Mouse (Mus musculus): Measurements from ENCODE around the gene Rptor.

Rptor gene

DNA sequence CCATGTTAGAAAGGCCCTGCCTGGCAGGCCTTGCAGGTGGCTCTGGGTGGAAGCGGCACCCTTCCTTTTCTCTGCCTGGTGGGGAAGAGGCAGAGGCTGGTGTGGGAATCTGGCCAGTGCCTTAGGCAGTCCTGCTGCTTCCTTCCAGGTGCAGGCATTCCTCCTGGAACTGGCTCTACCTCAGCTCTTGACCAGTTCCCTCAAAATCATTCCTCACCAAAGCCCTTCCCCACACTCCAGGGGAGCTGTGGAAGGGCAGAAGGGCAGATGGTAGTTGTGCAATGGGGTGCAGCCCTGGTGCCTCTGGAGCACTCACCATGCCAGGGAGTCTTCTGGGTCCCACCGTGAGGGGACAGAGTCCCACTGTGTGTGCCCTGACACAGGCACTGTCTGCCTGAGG, 333.8 kb downstream of the Rptor start:
- no peak for DNase-seq (ENCODE audit: low read depth)

GRCm38 (mm10) chr11:119937216-119937615, 334.5 kb downstream of the Rptor start:
- no peak for DNase-seq (ENCODE audit: low read depth)

DNA sequence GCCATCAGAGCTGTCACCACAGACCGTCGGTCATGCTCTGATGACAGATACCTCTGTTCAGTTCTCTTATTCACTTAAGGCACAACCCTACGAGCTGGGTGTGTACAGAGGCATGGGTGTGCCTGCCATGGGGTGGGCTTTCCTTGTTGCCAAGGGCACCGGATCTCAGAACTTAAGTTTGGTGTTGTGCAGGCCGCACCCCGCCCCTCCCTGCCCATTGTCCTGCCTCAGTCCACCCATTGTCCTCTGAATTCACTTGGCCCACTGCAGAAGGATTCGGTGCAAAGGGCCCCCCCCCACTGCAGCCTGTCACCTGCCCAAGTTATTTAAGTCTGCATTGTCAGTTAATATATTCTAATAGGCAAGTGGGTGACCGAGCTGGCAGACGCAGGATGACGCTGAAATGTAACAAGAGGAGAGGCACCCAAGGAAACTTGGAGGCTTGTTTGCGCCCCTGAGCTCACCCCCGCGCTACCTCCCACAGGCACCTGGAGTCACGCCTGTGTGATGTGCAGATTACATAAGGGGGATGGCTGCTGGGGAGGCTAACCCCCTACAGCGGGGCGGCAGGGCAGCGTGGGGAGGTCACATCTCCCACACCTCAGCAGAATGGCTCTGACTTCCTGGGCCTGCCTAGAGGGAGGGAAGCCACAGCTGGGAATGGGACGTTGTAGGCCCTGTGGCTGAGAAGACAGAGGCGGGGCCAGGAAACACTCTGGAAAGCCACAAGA, 335.2 kb downstream of the Rptor start:
- no peak for DNase-seq (ENCODE audit: low read depth)

DNA sequence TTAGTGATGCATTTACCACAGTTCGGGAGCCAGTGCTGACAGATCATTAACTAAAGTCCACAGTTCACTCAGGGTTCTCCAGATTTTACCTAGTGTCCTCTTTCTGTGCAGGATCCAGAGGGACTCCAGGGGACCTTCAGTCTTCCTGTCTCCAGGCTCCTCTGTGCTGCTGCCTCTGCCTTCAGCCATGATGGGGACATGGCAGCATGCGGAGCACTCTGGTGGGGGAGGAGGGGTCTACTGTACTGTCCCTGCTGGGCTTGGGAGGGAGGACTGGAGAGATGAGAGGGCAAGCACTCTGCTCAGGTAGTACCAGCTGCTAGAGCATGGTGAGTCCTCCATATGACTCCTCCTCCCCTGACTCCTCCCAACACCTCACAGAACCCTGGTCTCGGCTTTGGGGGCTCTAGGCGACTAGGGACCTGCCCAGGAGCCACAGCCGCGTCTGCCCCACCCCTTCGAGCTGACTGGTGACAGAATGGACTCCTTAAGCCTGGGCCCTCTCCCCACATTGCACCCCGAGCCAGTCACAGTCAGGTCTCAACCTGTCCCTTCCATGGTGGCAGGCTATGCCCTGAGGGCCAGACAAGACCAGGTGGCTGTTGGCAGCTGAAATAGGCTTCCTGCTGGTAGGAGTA, 336.5 kb downstream of the Rptor start:
- no peak for DNase-seq (ENCODE audit: low read depth)

DNA sequence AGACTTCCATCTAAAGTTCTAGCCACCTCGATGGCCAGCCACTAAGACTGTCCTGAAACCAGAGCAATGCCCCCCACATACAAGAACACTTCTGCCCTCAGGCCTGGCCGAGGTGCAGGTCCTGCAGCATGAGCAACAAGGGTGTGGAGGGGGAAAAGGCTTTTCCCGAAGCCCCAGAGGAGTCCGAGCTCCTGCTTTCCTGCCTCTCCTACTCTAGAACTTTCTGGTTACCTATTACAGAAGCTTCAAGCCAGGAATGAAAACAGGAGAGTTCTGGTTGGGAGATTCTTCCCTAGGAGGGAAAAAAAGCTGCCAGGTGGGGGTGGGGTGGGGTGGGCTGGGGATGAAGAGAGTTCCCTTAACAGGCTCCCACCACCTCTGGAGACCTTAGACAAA, 337.0 kb downstream of the Rptor start:
- no peak for DNase-seq (ENCODE audit: low read depth)

DNA sequence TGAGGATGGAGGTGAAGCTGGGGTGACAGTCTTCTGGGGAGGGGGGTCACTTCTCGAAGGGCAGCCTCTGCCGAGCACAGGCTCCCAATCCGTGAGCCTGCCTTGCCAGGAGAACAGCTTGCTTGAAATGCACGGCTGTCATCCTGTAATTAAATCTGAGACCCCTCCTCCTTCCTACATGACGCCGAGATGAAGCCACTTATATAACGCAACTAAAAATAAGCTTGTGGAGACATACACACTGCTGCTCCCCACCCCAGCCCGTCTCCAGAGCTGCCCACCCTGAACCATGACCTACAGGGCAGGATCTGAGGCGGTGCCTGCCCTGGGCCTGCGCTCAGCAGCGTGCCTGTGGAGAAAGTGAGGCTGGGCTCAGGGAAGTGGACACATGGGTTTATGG, 337.4 kb downstream of the Rptor start:
- no peak for DNase-seq (ENCODE audit: low read depth)

- DNase-seq (ENCODE audit: low read depth): no peak
These were observed 339.1 kb downstream of the Rptor start for GRCm38 (mm10) chr11:119941794-119942193.

DNA sequence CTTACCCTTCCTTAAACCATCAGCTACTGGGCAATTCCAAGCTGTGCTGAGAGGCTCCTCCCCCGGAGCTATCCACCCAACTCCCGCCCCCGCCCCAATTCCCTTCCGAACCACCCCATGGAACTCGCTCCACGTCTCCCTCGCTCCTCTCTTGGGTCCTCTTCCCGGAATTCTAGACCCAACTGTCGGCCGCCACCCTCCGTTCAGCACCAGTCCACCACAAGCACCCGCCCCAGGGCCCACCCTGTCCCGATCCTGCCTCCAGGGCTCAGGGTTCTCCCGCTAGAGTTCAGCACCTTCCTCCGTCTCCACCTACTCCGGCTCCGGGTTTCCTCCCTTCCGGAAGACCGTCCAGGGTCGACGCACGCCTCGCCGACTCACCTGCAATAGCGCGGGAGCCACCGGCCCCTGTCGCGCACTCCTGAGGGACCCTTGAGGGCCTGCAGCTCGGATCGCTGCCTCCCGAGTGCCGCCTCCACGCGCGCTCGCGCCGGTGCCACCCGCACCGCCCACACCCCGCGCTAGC, 339.6 kb downstream of the Rptor start:
- DNase-seq (ENCODE audit: low read depth): no peak

- DNase-seq (ENCODE audit: low read depth): peak; percentile 71
These were observed 340.2 kb downstream of the Rptor start, which contains the start of gene Baiap2 for GRCm38 (mm10) chr11:119942727-119943427. Gene Baiap2, plus strand, starts transcription at chr11:119942763.

- no peak for DNase-seq (ENCODE audit: low read depth)
These were observed 340.8 kb downstream of the Rptor start for GRCm38 (mm10) chr11:119943428-119943988.

DNA sequence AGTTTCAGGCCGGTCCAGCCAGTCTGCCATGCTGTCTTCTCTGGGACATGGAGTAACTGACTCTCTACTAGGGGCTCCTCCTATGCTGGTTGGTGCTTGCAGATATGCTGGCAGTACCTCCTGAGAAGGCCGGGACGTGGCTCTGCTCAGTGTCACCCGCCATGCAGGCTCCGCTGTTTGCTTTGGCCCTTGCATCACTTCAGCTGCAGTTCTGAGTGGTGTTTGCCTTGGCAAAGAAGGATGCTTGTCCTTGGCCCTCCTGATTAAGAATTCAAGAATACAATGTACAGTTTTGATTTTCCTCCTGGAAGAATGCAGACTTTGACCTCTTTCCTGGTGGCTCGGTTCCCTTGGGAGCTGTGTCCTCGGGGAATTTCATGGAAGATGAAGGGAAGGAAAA, 342.6 kb downstream of the Rptor start:
- DNase-seq (ENCODE audit: low read depth): no peak

DNA sequence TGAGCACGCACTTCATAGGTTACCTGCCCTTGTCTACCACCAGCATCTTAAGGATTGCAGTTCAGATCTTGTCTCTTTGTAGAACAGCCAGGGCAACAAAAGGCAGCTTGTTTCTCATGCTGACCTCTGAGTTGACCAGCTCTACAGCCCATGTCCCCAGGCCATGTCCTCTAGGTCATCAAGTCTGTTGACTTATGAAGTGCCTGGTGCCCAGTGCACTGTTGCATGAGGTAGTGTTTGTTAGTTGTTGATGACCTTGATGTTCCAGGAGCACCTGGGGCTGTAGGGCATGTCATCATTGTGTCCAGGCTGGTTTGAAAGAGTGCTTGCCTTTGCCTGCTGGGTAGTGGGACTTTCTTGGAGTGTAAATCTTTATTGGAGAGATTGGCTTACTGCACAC, 344.7 kb downstream of the Rptor start:
- DNase-seq (ENCODE audit: low read depth): no peak

DNA sequence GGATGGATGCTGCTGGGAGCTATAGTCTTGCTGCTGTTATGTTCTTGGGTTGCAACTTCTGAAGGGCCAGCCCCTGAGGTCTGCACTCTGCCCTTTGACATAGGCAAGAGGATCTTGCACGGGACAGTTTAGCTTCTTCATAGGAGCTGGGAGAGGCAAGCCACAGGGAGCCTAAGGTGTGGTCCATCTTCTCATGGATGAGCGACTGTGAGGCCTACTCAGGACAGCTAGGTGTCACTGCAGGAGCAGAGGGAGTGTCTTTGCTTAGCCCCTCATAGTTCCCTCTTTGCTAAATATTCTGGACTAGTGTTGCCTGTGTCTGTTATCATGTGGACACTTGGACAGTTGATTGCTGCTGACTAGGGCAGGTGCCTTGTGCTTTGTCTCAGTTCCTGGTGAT, 345.2 kb downstream of the Rptor start:
- no peak for DNase-seq (ENCODE audit: low read depth)

DNA sequence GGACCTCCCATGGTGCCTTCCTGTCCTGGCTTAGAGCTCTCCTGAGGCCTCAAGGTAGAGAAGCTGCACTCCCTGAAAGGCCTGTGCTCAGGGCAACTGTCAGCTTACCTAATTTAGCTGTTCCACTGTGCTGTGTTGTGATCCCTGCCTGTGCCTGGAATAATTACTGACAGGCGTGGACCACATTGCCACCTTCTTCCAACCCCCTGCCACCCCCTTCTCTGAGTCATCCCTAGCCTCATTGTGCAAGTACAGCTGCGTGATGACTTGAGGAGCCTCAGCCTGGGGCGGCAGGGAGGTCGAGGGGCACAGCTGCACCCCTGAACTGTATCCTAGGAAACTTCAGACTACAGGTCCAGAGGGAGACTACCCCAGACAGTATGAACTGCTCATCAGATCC, 345.6 kb downstream of the Rptor start:
- no peak for DNase-seq (ENCODE audit: low read depth)

DNA sequence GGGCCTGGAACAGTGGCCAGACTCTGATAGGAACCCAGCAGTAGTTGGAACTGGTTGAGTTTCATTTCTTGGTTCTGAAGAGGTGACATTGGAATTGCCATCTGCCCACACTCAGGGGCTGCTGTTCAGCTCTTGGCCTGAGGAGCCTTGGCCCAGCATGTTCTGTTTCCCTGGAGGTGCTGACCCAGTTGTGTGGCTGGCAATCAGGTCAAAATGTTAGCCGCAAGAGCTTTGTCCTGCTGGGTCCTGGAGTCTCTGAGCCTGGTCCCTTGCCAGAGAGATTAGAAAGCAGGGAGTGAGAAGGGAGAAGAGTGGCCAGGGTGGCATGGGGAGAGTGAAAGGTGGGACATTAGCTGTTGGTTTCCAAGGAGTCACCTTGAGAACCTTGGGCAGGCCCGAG, 346.1 kb downstream of the Rptor start:
- DNase-seq (ENCODE audit: low read depth): no peak

Measured in fibroblast of lung, adult 2 months (primary cell).